Mouse (Mus musculus) ovary, postnatal 10 days (tissue): ENCODE results near the gene Hist1h2bk.
A peak's percentile ranks its signal among the peaks of the same experiment; 100 is the strongest.

Source experiments
- DNase-seq: peaks from one replicate; pipeline ENCODE4 v3.0.0; 2022; ENCODE audit warnings: low spot score

Hist1h2bk gene

GRCm38 (mm10) chr13:22014411-22014845 lies 21.2 kb upstream of the Hist1h2bk start:
- DNase-seq: no peak

- DNase-seq: no peak
These were observed 19.9 kb upstream of the Hist1h2bk start for GRCm38 (mm10) chr13:22015479-22016450.

DNA sequence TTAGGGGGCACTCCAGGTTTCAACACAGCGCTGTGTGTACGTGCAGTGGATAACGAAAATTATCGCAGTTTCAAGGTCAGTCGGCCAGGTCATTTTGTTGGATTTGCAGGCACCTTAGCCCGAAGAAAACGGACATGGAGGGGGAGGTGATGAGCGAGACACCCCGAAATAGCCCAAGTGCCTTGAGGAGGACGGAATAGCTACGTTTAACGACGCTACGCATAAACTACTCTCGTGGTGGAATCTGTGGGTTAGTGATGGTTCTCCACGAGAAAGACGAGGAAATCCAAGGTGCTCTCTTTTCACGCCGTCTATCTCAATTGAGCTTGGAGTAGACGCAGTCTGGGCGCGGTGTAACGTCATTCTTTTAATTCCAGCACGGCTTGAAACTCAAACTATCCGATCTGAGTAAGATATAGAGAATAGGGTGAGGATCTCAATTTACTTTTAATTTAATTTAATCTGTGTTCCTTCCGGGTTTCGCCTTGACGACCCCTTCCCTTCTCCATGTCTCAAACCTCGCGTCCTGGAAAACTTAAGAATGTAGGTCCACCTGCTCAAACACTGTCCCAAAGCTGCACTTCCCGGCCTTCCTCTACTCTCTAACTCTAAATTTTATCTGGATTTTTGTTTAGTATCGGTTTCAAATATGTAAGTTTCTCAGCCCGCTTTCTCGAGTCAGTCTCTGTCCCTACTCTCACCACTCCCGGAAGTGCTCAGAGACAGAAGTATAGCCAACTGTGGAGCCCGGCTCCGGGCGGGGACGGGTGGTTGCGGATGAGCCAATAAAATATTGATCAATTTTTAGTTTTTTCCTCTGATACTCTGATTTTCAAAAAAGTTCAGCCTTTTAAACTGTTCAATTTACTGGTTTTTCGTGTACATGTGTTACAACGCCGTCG lies 15.5 kb upstream of the Hist1h2bk start:
- DNase-seq: no peak

GRCm38 (mm10) chr13:22020901-22021339 lies 14.8 kb upstream of the Hist1h2bk start:
- DNase-seq: no peak

DNA sequence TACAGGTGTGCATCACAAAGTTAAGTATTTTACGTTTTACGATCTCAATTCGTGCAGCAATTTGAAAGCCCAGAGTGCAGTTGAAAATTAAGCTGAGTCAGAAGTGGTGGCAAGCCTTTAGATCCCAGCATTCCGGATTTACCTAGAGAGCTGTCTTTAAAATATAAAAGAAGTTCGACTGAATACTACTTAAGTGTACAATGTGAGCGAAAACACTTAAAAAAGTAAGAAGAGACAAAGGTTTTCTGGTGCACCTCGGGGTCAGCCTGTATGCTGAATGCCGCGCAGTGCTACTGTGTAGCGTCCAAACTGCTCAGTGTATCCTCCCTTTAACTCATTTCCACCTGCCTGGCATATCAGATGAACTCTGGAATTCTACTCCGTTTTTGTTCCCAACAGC lies 14.1 kb upstream of the Hist1h2bk start:
- DNase-seq: no peak

- DNase-seq: no peak
These were observed 13.4 kb upstream of the Hist1h2bk start for GRCm38 (mm10) chr13:22022241-22022640.

DNA sequence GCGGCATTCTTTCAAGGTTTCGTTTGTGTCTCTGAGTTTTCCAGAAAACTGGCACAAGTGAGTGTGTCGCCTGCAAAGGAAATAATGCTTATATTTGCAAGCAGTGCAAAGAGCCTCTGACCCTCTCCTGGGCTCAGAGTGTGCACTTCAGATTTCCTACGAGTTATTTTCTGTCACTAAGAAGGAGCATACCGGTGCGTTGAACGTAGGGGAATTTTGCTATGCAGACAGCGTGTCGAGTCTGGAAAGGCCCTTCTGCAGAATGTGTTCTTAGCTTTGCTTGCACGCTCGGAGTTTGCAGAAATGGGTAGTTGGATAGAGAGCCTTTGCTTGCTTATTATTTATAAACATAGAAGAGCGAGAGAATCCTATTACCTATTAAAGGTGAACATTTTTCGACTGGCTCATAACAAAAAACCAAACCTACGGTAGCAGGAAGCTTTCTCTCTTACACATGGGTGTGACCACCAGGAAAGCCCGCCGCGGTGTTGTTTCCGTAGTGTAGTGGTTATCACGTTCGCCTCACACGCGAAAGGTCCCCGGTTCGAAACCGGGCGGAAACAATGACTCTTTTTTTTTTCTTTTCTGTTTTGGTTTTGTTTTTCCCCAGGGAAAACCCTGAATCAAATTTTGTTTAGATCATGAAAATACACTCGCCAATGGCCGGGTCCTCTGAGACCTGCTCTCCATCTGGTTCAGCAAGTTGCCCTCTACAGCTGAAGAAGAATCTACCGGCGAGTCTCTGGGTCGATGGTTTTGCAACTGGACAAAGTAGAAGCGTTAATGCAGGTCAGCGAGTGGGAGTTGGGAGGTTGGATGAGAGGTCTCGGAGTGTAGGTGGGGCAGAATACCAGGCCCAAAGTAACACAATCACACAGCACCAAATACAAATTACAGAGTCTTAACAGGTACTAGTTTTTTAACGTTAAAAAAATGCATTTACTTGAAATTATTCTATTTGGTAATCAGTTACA lies 9.3 kb upstream of the Hist1h2bk start:
- DNase-seq: peak; percentile 81

DNA sequence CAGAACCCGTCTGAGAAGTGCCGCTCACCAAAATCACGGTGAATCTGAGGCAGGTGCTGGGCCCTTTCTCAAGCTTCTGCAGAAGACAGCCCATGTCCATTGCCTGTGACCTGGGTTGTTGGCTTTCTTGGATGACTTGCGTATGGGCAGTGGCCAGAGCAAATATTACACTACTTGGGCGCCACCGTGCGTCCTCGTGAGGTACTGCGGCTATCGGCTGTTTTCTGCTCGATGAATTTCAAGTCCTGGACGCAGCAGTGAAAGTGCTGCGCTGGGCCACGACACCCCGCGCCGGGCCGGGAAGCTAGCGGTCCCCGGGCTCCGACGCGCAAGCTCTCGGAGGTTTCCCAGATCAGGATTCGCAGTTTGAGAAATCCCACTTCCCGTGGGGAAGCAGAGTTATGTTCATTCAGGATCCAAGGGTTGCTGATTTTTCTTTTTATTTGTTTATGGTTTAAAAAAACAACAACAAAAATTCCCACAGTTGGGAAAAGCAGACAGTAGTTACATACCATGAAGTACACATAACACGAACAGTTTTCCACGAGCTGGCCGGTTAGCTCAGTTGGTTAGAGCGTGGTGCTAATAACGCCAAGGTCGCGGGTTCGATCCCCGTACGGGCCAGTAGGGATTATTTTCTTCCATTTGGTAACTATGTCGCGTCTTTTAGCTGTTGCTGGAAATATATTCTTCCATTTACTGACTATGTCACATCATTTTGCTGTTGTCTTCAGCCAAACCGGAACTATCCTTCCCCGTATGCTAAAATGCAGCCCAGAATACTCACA lies 6.8 kb upstream of the Hist1h2bk start:
- DNase-seq: peak; percentile 92

GRCm38 (mm10) chr13:22029928-22030327 lies 5.7 kb upstream of the Hist1h2bk start:
- DNase-seq: no peak

GRCm38 (mm10) chr13:22030493-22030892 lies 5.2 kb upstream of the Hist1h2bk start:
- DNase-seq: no peak

DNA sequence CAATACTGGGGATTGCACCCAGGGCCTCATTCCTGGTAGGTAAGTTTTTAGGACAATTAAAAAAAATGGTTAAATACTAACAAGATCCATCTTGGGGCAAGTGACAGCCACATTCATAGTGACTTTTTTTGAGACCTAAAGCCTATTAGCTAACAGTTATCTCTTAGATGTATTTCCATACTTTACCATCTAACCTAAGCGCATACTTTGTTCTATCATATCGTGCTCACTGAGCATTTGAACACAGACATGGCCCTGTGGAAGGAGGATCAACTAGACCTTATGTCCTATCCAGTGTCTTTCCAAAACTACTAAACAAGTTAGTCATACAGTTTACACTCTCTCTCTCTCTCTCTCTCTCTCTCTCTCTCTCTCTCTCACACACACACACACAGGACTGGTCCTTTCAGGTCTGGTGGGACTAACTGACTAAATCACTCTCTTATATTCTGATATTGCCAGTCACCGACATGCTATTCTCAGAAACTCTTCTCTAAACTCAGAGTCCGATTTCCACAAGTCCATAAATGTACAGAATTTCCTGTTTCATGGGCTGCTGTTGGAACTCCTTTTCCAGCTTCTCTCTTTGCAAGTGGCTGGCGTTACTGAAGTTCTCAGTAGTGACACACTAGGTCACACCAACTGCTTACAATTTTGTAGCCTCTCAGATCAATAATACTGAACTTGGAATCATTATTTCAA lies 1.8 kb upstream of the Hist1h2bk start:
- DNase-seq: no peak

DNA sequence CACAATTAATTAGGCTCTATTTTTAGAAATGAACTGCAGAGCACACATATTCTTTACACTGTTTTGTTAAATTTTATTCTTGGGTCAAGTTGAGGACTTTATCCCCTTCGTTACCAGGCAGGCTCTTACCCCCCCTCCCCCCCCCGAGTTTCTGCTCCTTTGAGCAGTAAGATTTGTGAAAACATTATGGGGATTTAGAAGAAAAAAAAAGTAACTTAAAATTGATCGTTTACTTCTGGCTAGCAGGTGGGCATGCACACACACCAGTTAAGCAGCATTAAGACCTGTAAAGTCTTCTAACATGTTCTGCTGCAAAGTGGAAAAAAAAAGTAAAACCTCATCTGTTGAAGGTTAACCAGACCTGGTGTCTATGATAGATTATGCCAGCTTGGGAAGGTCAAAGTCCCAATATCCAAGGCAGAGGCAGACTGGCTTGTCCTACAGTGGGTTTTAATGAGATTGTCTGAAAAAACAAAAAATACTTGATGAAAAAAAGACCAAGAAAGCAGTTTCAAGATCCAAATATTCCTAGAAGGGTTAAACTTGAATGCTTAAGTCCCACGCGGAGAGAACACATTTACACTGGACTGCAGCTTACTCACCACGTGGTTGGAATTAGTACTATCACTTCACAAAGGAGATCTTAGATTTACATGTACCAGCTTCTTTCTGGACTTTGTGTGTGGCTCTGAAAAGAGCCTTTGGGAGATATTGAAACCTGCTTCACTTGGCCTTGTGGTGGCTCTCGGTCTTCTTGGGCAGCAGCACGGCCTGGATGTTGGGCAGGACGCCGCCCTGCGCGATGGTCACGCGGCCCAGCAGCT lies 1.0 kb upstream of the Hist1h2bk start:
- no peak for DNase-seq

- no peak for DNase-seq
These were observed 683 bp downstream of the Hist1h2bk start for GRCm38 (mm10) chr13:22036149-22036956.

DNA sequence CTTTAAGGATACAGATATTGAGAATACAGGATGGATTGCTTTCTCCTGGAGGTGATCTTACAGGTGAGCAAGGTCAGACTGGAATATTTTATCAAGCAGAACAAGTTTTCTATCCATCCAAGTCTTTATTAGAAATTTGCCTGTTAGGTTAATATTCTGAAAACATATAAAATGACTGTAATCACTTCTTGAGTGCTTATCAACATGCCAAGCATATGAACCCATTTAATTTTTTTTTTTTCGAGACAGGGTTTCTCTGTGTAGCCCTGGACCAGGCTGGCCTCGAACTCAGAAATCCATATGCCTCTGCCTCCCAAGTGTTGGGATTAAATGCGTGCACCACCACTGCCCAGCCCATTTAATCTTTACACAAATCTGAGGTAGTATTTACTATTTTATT lies 1.3 kb downstream of the Hist1h2bk start:
- no peak for DNase-seq

DNA sequence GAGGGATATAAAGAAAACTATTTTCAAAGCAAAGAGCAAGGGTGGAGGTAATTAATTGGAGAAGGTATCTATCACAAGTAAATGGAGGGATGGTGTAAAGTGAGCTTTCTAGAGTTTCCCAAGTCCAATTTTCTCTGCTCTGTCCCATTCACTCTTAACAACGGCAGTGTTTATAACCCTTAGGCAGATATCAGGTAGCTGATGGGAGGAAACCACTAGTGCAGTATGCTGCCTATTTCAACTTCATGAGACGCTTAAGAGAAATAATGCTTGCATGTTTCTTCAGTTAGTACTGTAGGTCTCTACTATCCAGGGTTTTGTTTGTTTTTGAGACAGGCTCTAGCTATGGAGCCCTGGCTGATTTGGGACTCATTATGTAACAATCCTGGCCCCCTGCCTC lies 1.7 kb downstream of the Hist1h2bk start:
- DNase-seq: no peak

- DNase-seq: no peak
These were observed 3.7 kb downstream of the Hist1h2bk start for GRCm38 (mm10) chr13:22039364-22039763.

DNA sequence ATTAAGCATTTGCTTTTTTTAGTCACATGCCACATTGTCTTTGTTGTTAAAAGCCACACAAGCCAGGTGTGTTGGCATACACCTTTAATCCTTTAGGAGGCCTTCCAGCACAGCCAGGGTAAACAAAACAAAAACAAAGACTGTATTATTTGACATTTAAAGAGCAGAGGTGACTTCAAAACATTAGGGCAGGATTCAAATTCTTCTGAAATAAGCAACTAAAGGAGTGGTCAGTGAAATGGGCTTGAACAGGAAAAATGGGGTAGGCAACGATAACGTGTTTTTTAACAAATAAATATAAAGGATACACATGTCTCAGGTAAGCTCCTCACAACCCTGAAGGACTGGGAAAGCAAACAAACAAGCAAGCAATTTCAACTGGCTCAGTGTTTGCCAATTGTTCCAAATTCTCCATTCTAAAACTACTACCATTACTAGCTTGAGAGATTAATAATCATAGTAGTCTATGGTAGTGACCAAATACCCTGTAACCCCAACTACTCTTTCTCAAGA lies 4.3 kb downstream of the Hist1h2bk start:
- no peak for DNase-seq
